Mouse (Mus musculus) limb, embryonic 15.5 days (tissue): Measurements from ENCODE around the gene Hba-a1. TPM values are rescaled to one million over a fixed set of nuclear protein-coding genes. Genes with fewer than 3 reads are reported as not detected.
A peak's percentile ranks its signal among the peaks of the same experiment; 100 is the strongest.
"Not testable (repeated sequence)": the region's sequence is repeated elsewhere in the genome, so short reads cannot be mapped to it uniquely, and the experiment has no call there.

Experiments
- ATAC-seq: fragments of 200-750 bp; cut with Nextera tagmentation; 2 replicates; pipeline ENCODE4 v1.8.0; 2017; ENCODE audit warnings: low read depth, moderate TSS enrichment; ENCODE audit not compliant: insufficient number of reproducible peaks, low FRiP score, low TSS enrichment
- H3K27ac ChIP-seq: fragments of 300-500 bp; sonication (generic); 2 replicates; pipeline ENCODE4 v1.5.1; 2015; ENCODE audit warnings: moderate library complexity, mild to moderate bottlenecking, inconsistent platforms
- H3K27me3 ChIP-seq: fragments of 300-500 bp; sonication (generic); 2 replicates; pipeline ENCODE4 v1.6.1; 2015; ENCODE audit warnings: inconsistent platforms
- H3K36me3 ChIP-seq: fragments of 300-500 bp; sonication (generic); 2 replicates; pipeline ENCODE4 v1.6.1; 2015; ENCODE audit warnings: inconsistent platforms
- H3K4me1 ChIP-seq: fragments of 300-500 bp; sonication (generic); 2 replicates; pipeline ENCODE4 v1.6.1; 2015; ENCODE audit warnings: inconsistent platforms
- H3K4me2 ChIP-seq: fragments of 300-500 bp; sonication (generic); 2 replicates; pipeline ENCODE4 v1.6.1; 2015; ENCODE audit warnings: mild to moderate bottlenecking, inconsistent platforms
- H3K4me3 ChIP-seq: fragments of 300-500 bp; sonication (generic); 2 replicates; pipeline ENCODE4 v1.5.1; 2015; ENCODE audit warnings: mild to moderate bottlenecking, inconsistent platforms
- H3K9ac ChIP-seq: fragments of 300-500 bp; sonication (generic); 2 replicates; pipeline ENCODE4 v1.6.1; 2015; ENCODE audit warnings: inconsistent platforms
- H3K9me3 ChIP-seq: fragments of 300-500 bp; sonication (generic); 2 replicates; pipeline ENCODE4 v1.6.1; 2016; ENCODE audit warnings: inconsistent platforms
- WGBS: fragments of 180-500 bp; shearing (Covaris S2); methylation state at CpG from one replicate; pipeline ENCODE4 v1.1.7; 2015; 5-methylcytosine and 5-hydroxymethylcytosine counted together
- polyA plus RNA-seq: library from polyadenylated mRNA; unstranded; fragments of >200 nt; fragmentation: Nextera tagmentation; extraction: Ambion mirVana; gene quantifications from 2 replicates; pipeline ENCODE4 v1.2.1, GENCODE M21; 2015

Gene Hba-a1
- polyA plus RNA-seq, 1 experiment from 2014 or later = 6,336 TPM

- Histone ChIP-seq H3K9ac (peak overlapping the region; percentile 95), H3K4me1 (peaks cover 15% of the 10 kb centered on the region), H3K27ac (peak overlapping the region; percentile 95), H3K9me3 (no peaks in the 10 kb centered on the region), H3K27me3 (no peaks in the 10 kb centered on the region), H3K36me3 (peaks cover 7% of the 10 kb centered on the region), H3K4me3 (peak overlapping the region; percentile 82), H3K4me2 (peak overlapping the region; percentile 56)
- WGBS = 21% methylated on average over 6 of the region's 6 CpGs
- no peak for ATAC-seq
These were observed 16.5 kb upstream of the Hba-a1 start for GRCm38 (mm10) chr11:32266776-32267175.

- Histone ChIP-seq H3K4me3 (peak within 1 kb of the TSS; percentile 82), H3K27ac (peak within 1 kb of the TSS; percentile 95), H3K9ac (peak within 1 kb of the TSS; percentile 95), H3K27me3 (no peaks in the 10 kb centered on the region), H3K4me2 (peak within 1 kb of the TSS; percentile 56), H3K36me3 (peaks cover 5% of the 10 kb centered on the region), H3K4me1 (peaks cover 15% of the 10 kb centered on the region), H3K9me3 (no peaks in the 10 kb centered on the region)
- ATAC-seq = peak; percentile 97
- under 1% methylated on average over 54 of the region's 54 CpGs for WGBS
These were observed 16.0 kb upstream of the Hba-a1 start, which contains the start of gene Nprl3 for GRCm38 (mm10) chr11:32267188-32267884. Gene Nprl3, minus strand, starts transcription at chr11:32267707.

GRCm38 (mm10) chr11:32267964-32268363 lies 15.3 kb upstream of the Hba-a1 start:
- 17% methylated on average over 5 of the region's 5 CpGs for WGBS
- peaks cover 15% of the 10 kb centered on the region for H3K4me1 ChIP-seq

GRCm38 (mm10) chr11:32268952-32269351 lies 14.4 kb upstream of the Hba-a1 start:
- 83% methylated on average over 5 of the region's 5 CpGs for WGBS
- Histone ChIP-seq H3K36me3 (no peaks in the 10 kb centered on the region), H3K27ac (no peak overlapping the region), H3K4me3 (no peak overlapping the region), H3K4me2 (no peak overlapping the region), H3K9ac (no peak overlapping the region), H3K9me3 (no peaks in the 10 kb centered on the region), H3K4me1 (peaks cover 15% of the 10 kb centered on the region), H3K27me3 (no peaks in the 10 kb centered on the region)
- no peak for ATAC-seq

More at GRCm38 (mm10) chr11:32267964-32268363, 15.3 kb upstream of the Hba-a1 start:
- ATAC-seq = no peak
- Histone ChIP-seq H3K9me3 (no peaks in the 10 kb centered on the region), H3K27me3 (no peaks in the 10 kb centered on the region), H3K4me3 (peak overlapping the region; percentile 82), H3K9ac (peak overlapping the region; percentile 95), H3K27ac (peak overlapping the region; percentile 95), H3K4me2 (peak overlapping the region; percentile 56), H3K36me3 (no peaks in the 10 kb centered on the region)

- Histone ChIP-seq H3K4me3 (no peak overlapping the region), H3K36me3 (no peaks in the 10 kb centered on the region), H3K27me3 (no peaks in the 10 kb centered on the region), H3K4me2 (no peak overlapping the region), H3K9me3 (no peaks in the 10 kb centered on the region), H3K9ac (no peak overlapping the region), H3K27ac (no peak overlapping the region), H3K4me1 (peaks cover 9% of the 10 kb centered on the region)
- ATAC-seq = no peak
- 32% methylated on average over 4 of the region's 4 CpGs for WGBS
These were observed 12.1 kb upstream of the Hba-a1 start for GRCm38 (mm10) chr11:32271178-32271577.

GRCm38 (mm10) chr11:32276347-32276746 lies 7.0 kb upstream of the Hba-a1 start, which contains the start of gene Hba-x:
Gene Hba-x, plus strand, starts transcription at chr11:32276400.
- whole genome bisulfite sequencing = 70% methylated on average over 3 of the region's 3 CpGs
- no peak within 1 kb of the TSS for H3K9ac ChIP-seq
- H3K36me3 ChIP-seq = no peaks in the 10 kb centered on the region
- H3K27ac ChIP-seq = no peak within 1 kb of the TSS
- no peak within 1 kb of the TSS for H3K4me2 ChIP-seq
- H3K9me3 ChIP-seq = no peaks in the 10 kb centered on the region
- no peak for ATAC-seq
- no peaks in the 10 kb centered on the region for H3K4me1 ChIP-seq
- peaks cover 21% of the 10 kb centered on the region; the same call in 1 of the 2 replicates for H3K27me3 ChIP-seq
- H3K4me3 ChIP-seq = no peak within 1 kb of the TSS

GRCm38 (mm10) chr11:32277736-32278457 lies 5.4 kb upstream of the Hba-a1 start:
- Histone ChIP-seq H3K4me2 (no peak overlapping the region), H3K4me3 (no peak overlapping the region), H3K36me3 (no peaks in the 10 kb centered on the region), H3K9me3 (no peaks in the 10 kb centered on the region), H3K9ac (no peak overlapping the region), H3K27ac (no peak overlapping the region), H3K27me3 (peaks cover 24% of the 10 kb centered on the region; the same call in 1 of the 2 replicates), H3K4me1 (no peaks in the 10 kb centered on the region)
- no peak for ATAC-seq
- WGBS = 67% methylated on average over 21 of the region's 21 CpGs

- no peak overlapping the region for H3K4me3 ChIP-seq
- H3K9me3 ChIP-seq = no peaks in the 10 kb centered on the region
- ATAC-seq = no peak
- H3K27me3 ChIP-seq = peaks cover 24% of the 10 kb centered on the region; the same call in 1 of the 2 replicates
- H3K4me2 ChIP-seq = no peak overlapping the region
- H3K27ac ChIP-seq = no peak overlapping the region
- H3K36me3 ChIP-seq = no peaks in the 10 kb centered on the region
- WGBS = 77% methylated on average over 12 of the region's 12 CpGs
- no peaks in the 10 kb centered on the region for H3K4me1 ChIP-seq
- H3K9ac ChIP-seq = no peak overlapping the region
These were observed 4.8 kb upstream of the Hba-a1 start for GRCm38 (mm10) chr11:32278458-32278957.

- no peak overlapping the region for H3K4me2 ChIP-seq
- no peaks in the 10 kb centered on the region for H3K9me3 ChIP-seq
- ATAC-seq = no peak
- no peak overlapping the region for H3K9ac ChIP-seq
- H3K27me3 ChIP-seq = peaks cover 24% of the 10 kb centered on the region; the same call in 1 of the 2 replicates
- 72% methylated on average over 2 of the region's 2 CpGs for WGBS
- no peaks in the 10 kb centered on the region for H3K4me1 ChIP-seq
- H3K36me3 ChIP-seq = no peaks in the 10 kb centered on the region
- no peak overlapping the region for H3K27ac ChIP-seq
- H3K4me3 ChIP-seq = no peak overlapping the region
These were observed 2.7 kb upstream of the Hba-a1 start for GRCm38 (mm10) chr11:32280646-32281045.

- Histone ChIP-seq H3K36me3 (no peaks in the 10 kb centered on the region), H3K4me3 (no peak overlapping the region), H3K9ac (no peak overlapping the region), H3K9me3 (no peaks in the 10 kb centered on the region), H3K4me2 (no peak overlapping the region), H3K4me1 (no peaks in the 10 kb centered on the region), H3K27me3 (peaks cover 24% of the 10 kb centered on the region; the same call in 1 of the 2 replicates), H3K27ac (no peak overlapping the region)
- 86% methylated on average over 1 of the region's 1 CpGs for WGBS
- ATAC-seq = no peak
These were observed 1.7 kb upstream of the Hba-a1 start for GRCm38 (mm10) chr11:32281416-32282144.

GRCm38 (mm10) chr11:32284582-32284981 lies 1.3 kb downstream of the Hba-a1 start:
- not testable (repeated sequence) for H3K4me3 ChIP-seq, H3K9me3 ChIP-seq, H3K36me3 ChIP-seq, H3K4me1 ChIP-seq, H3K9ac ChIP-seq, H3K4me2 ChIP-seq, ATAC-seq, H3K27ac ChIP-seq, H3K27me3 ChIP-seq
- 49% methylated on average over 2 of the region's 2 CpGs for WGBS
